Mouse (Mus musculus) hindbrain, embryonic 13.5 days (tissue): Measurements from ENCODE around the gene Kel. TPM values are rescaled to one million over a fixed set of nuclear protein-coding genes. Genes with fewer than 3 reads are reported as not detected.

ENCODE experiments used
- ATAC-seq: fragments of 200-750 bp; cut with Nextera tagmentation; 2 replicates; pipeline ENCODE4 v1.8.0; 2017; ENCODE audit warnings: moderate TSS enrichment; ENCODE audit not compliant: low FRiP score
- H3K27ac ChIP-seq: fragments of 300-500 bp; sonication (generic); 2 replicates; pipeline ENCODE4 v1.5.1; 2015; ENCODE audit warnings: inconsistent platforms, mild to moderate bottlenecking, moderate library complexity
- H3K27me3 ChIP-seq: fragments of 300-500 bp; sonication (generic); 2 replicates; pipeline ENCODE4 v1.6.1; 2015; ENCODE audit warnings: mild to moderate bottlenecking, inconsistent platforms
- H3K36me3 ChIP-seq: fragments of 300-500 bp; sonication (generic); 2 replicates; pipeline ENCODE4 v1.6.1; 2015; ENCODE audit warnings: mild to moderate bottlenecking, inconsistent platforms
- H3K4me1 ChIP-seq: fragments of 300-500 bp; sonication (generic); replicated peaks from 2 replicates; pipeline ENCODE4 v1.6.1; 2015; ENCODE audit warnings: inconsistent platforms
- H3K4me2 ChIP-seq: fragments of 300-500 bp; sonication (generic); 2 replicates; pipeline ENCODE4 v1.6.1; 2015; ENCODE audit warnings: inconsistent platforms, mild to moderate bottlenecking, moderate library complexity
- H3K4me3 ChIP-seq: fragments of 300-500 bp; sonication (generic); 2 replicates; pipeline ENCODE4 v1.5.1; 2015; ENCODE audit warnings: mild to moderate bottlenecking, inconsistent platforms
- H3K9ac ChIP-seq: fragments of 300-500 bp; sonication (generic); 2 replicates; pipeline ENCODE4 v1.6.1; 2015; ENCODE audit warnings: mild to moderate bottlenecking, inconsistent platforms
- H3K9me3 ChIP-seq: fragments of 300-500 bp; sonication (generic); 2 replicates; pipeline ENCODE4 v1.6.1; 2016; ENCODE audit warnings: inconsistent platforms
- WGBS: fragments of 180-500 bp; shearing (Covaris S2); methylation state at CpG from one replicate; pipeline ENCODE4 v1.1.7; 2015; 5-methylcytosine and 5-hydroxymethylcytosine counted together
- polyA plus RNA-seq: library from polyadenylated mRNA; unstranded; fragments of >200 nt; fragmentation: Nextera tagmentation; extraction: Ambion mirVana; gene quantifications from 2 replicates; pipeline ENCODE4 v1.2.1, GENCODE M21; 2015

The Kel gene
- polyA plus RNA-seq, 1 experiment from 2014 or later = 0.96 TPM

DNA sequence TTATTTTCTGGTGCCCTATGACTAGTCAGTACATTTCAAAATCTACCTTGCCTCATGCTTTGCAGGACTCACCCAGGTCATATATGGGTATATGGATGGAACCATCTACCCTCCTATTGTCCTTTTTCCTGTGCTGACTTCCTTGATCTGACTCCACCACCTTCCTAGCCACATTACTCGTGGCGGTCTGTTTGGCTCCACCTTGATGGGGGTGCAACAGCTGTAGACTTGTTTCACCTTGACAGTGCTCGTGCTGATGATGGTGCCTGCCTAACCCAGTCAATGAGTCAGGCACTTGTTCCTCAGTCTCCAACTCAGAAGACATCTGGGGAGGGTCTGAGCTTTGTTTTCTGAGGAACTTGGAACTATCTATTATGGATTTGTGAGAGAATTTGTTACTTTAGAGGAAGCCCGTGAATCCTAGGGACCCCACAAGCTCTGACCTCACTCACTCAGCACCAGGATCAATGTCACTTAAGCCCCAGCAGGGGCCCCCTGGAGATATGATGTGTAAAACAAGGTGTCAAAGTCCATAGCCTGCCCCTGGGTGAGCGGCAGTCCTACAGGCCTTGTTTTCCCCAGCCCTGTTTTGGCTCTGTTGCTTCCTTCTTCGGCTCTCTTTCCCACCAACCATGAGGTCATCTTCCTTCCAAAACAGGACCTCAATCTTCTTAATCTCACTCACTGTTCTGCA lies 62.8 kb downstream of the Kel start:
- no peak for ATAC-seq
- 80% methylated on average over 6 of the region's 6 CpGs for WGBS
- no peaks in the 10 kb centered on the region for H3K36me3 ChIP-seq
- no peaks in the 10 kb centered on the region for H3K4me1 ChIP-seq
- H3K27ac ChIP-seq = no peak overlapping the region
- H3K9ac ChIP-seq = no peak overlapping the region
- H3K4me3 ChIP-seq = no peak overlapping the region
- no peak overlapping the region for H3K4me2 ChIP-seq
- H3K27me3 ChIP-seq = no peaks in the 10 kb centered on the region
- H3K9me3 ChIP-seq = no peaks in the 10 kb centered on the region

DNA sequence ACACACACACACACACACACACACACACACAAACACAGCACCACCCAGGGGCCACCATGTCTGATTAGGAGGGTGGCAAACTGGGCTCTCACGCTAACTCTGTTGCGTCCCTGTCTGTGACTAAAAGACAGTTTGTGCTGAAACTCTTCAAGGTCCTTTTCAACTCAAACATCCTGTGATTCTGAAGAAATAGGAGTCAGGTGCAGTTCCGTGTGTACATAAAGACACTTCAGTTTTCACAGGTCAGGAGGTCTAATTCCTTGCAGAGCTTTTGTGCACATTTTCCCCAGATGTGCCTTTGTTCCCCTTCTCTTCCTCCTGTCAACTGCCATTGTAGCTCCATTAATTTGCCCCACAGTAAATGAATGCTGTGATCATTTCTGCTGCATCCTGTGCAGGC lies 63.7 kb downstream of the Kel start:
- Histone ChIP-seq H3K4me3 (no peak overlapping the region), H3K27ac (no peak overlapping the region), H3K9ac (no peak overlapping the region), H3K9me3 (no peaks in the 10 kb centered on the region), H3K36me3 (no peaks in the 10 kb centered on the region), H3K4me1 (no peaks in the 10 kb centered on the region), H3K4me2 (no peak overlapping the region), H3K27me3 (no peaks in the 10 kb centered on the region)
- 64% methylated on average over 3 of the region's 3 CpGs for WGBS
- no peak for ATAC-seq

DNA sequence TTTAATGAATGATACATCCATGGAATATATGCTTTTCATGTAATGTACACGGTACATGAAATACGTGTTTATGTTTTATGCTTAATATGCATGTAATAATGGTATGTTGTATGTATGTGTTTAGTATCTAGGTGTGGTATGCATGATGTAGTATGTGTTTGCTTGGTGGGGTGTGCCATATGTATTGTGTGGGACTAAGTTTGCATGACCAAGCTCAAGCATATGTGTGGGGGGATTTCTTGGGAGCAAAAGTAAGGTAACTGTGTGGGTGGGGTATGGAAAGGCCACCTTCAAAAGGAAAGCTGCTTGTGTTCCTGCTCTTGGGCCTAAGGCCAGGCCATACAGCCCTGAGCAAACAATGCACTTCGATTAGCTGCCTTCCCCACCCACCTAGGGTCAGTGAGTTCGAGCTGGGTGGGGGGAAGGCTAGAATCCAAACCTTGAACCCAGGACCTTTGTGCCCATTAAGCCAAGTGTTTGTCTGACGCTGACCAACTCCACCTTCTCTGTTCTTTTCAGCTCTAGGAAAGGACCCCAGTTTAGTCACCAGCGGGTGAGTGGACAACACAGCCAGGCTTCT lies 66.1 kb downstream of the Kel start:
- no peaks in the 10 kb centered on the region for H3K4me1 ChIP-seq
- no peak overlapping the region for H3K4me2 ChIP-seq
- H3K9me3 ChIP-seq = no peaks in the 10 kb centered on the region
- no peaks in the 10 kb centered on the region for H3K36me3 ChIP-seq
- no peak overlapping the region for H3K27ac ChIP-seq
- ATAC-seq = no peak
- 82% methylated on average over 6 of the region's 6 CpGs for WGBS
- no peaks in the 10 kb centered on the region for H3K27me3 ChIP-seq
- no peak overlapping the region for H3K4me3 ChIP-seq
- no peak overlapping the region for H3K9ac ChIP-seq

DNA sequence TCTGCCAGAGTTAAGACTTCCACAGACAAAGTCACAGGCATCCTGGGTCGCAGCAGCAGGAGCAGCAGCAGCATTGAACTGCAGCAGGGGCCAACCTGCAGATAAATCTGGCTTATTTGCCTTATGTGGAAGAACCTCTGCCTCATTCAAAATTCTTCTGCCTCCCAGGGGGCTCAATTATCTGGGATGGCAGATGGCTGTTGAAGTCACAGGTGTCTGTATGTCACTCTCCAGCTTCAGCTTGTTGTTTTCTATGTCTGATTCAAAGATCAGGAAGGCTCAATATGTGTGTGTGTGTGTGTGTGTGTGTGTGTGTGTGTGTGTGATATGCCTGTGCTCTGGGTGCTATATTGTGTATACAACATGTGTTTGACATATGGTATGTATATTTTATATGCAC lies 66.7 kb downstream of the Kel start:
- Histone ChIP-seq H3K27ac (no peak overlapping the region), H3K36me3 (no peaks in the 10 kb centered on the region), H3K9ac (no peak overlapping the region), H3K4me1 (no peaks in the 10 kb centered on the region), H3K4me2 (no peak overlapping the region), H3K4me3 (no peak overlapping the region), H3K27me3 (no peaks in the 10 kb centered on the region), H3K9me3 (no peaks in the 10 kb centered on the region)
- WGBS = 27% methylated on average over 1 of the region's 1 CpGs
- peak; percentile 49 for ATAC-seq

Other genes with a start within 250 kb of the Kel start
- gene Prss1, start 245.4 kb downstream of the Kel start, polyA plus RNA-seq = not detected in 2 replicates
- not detected in 2 replicates for gene Prss2, start 182.6 kb downstream of the Kel start, polyA plus RNA-seq
- gene Ephb6, start 98.9 kb downstream of the Kel start, polyA plus RNA-seq = 28.3 and 29.5 TPM in 2 replicates
- 0.70 and 0.87 TPM in 2 replicates for gene Trpv6, start 67.9 kb downstream of the Kel start, polyA plus RNA-seq
- gene Trpv5, start 23.6 kb downstream of the Kel start, polyA plus RNA-seq = not detected in 2 replicates
- gene Llcfc1, start 19.9 kb downstream of the Kel start, polyA plus RNA-seq = not detected in 2 replicates
- not detected in 2 replicates for gene Olfr459, start 70.8 kb upstream of the Kel start, polyA plus RNA-seq
- gene Pip, start 143.2 kb upstream of the Kel start, polyA plus RNA-seq = not detected in 2 replicates
- gene Sval2, start 148.7 kb upstream of the Kel start, polyA plus RNA-seq = not detected in 2 replicates
- gene Sval1, start 247.3 kb upstream of the Kel start, polyA plus RNA-seq = not detected in 2 replicates